Mouse (Mus musculus) bone marrow macrophage, adult 2 months (primary cell): Measurements from ENCODE around the gene Slc38a8. TPM values are rescaled to one million over a fixed set of nuclear protein-coding genes. Genes with fewer than 3 reads are reported as not detected.
A peak's percentile ranks its signal among the peaks of the same experiment; 100 is the strongest.

Experiments used
- H3K27ac ChIP-seq: 2 replicates; pipeline ENCODE4 v1.5.1; 2012; ENCODE audit warnings: low read depth, low read length; ENCODE audit not compliant: insufficient read depth
- H3K4me1 ChIP-seq: 2 replicates; pipeline ENCODE4 v1.6.1; 2012; ENCODE audit warnings: low read length; ENCODE audit not compliant: control insufficient read depth, insufficient read depth
- H3K4me3 ChIP-seq: 2 replicates; pipeline ENCODE4 v1.5.1; 2012; ENCODE audit warnings: mild to moderate bottlenecking, low read length, moderate library complexity; ENCODE audit not compliant: insufficient read depth
- CTCF ChIP-seq: IDR thresholded peaks from 2 replicates; pipeline ENCODE4 v1.5.1; 2012; ENCODE audit warnings: low read depth, mild to moderate bottlenecking, low read length, moderate library complexity
- POLR2A ChIP-seq: IDR thresholded peaks from 2 replicates; pipeline ENCODE4 v1.6.1; 2012; ENCODE audit warnings: mild to moderate bottlenecking, low read depth, low read length, borderline replicate concordance
- polyA plus RNA-seq: library from polyadenylated mRNA; stranded (reverse); fragments of >200 nt; gene quantifications from 2 replicates; pipeline ENCODE4 v1.2.4, GENCODE M21; 2012; ENCODE audit not compliant: missing spikeins, insufficient read depth, insufficient read length

The Slc38a8 gene
- polyA plus RNA-seq, 1 experiment, result not detected

GRCm38 (mm10) chr8:119496848-119497247 is 4.7 kb downstream of the Slc38a8 start:
- no peak for TF ChIP-seq POLR2A
- peak; percentile 62 for TF ChIP-seq CTCF
- Histone ChIP-seq H3K4me3 (no peak overlapping the region), H3K4me1 (no peaks in the 10 kb centered on the region), H3K27ac (no peak overlapping the region)

GRCm38 (mm10) chr8:119487093-119487492 is 14.4 kb downstream of the Slc38a8 start:
- no peaks in the 10 kb centered on the region for H3K4me1 ChIP-seq
- TF ChIP-seq CTCF (no peak), POLR2A (no peak)
- H3K27ac ChIP-seq, result no peak overlapping the region
- no peak overlapping the region for H3K4me3 ChIP-seq

GRCm38 (mm10) chr8:119484145-119484896 is 17.2 kb downstream of the Slc38a8 start:
- H3K4me1 ChIP-seq, result no peaks in the 10 kb centered on the region
- no peak for TF ChIP-seq CTCF
- TF ChIP-seq POLR2A, result no peak
- no peak overlapping the region for H3K4me3 ChIP-seq
- no peak overlapping the region for H3K27ac ChIP-seq

- H3K4me1 ChIP-seq, result no peaks in the 10 kb centered on the region
- H3K4me3 ChIP-seq, result no peak overlapping the region
- no peak for TF ChIP-seq CTCF
- no peak for TF ChIP-seq POLR2A
- H3K27ac ChIP-seq, result no peak overlapping the region
Measured at GRCm38 (mm10) chr8:119478684-119479083, 22.8 kb downstream of the Slc38a8 start.

GRCm38 (mm10) chr8:119468091-119468490 is 33.4 kb downstream of the Slc38a8 start:
- TF ChIP-seq CTCF, result no peak
- no peak for TF ChIP-seq POLR2A
- no peak overlapping the region for H3K27ac ChIP-seq
- H3K4me1 ChIP-seq, result no peaks in the 10 kb centered on the region
- no peak overlapping the region for H3K4me3 ChIP-seq

GRCm38 (mm10) chr8:119466794-119467193 is 34.7 kb downstream of the Slc38a8 start:
- no peak overlapping the region for H3K4me3 ChIP-seq
- no peak for TF ChIP-seq CTCF
- no peak for TF ChIP-seq POLR2A
- H3K4me1 ChIP-seq, result no peaks in the 10 kb centered on the region
- H3K27ac ChIP-seq, result no peak overlapping the region

- Histone ChIP-seq H3K27ac (no peak overlapping the region), H3K4me3 (no peak overlapping the region), H3K4me1 (no peaks in the 10 kb centered on the region)
- TF ChIP-seq POLR2A (no peak), CTCF (no peak)
Measured at GRCm38 (mm10) chr8:119466105-119466504, 35.4 kb downstream of the Slc38a8 start.

GRCm38 (mm10) chr8:119463709-119464108 is 37.8 kb downstream of the Slc38a8 start:
- Histone ChIP-seq H3K4me3 (no peak overlapping the region), H3K27ac (no peak overlapping the region), H3K4me1 (no peaks in the 10 kb centered on the region)
- TF ChIP-seq POLR2A (no peak), CTCF (no peak)

GRCm38 (mm10) chr8:119461356-119461755 is 40.1 kb downstream of the Slc38a8 start:
- Histone ChIP-seq H3K4me1 (no peaks in the 10 kb centered on the region), H3K27ac (no peak overlapping the region), H3K4me3 (no peak overlapping the region)
- no peak for TF ChIP-seq POLR2A
- no peak for TF ChIP-seq CTCF

GRCm38 (mm10) chr8:119459724-119460123 is 41.8 kb downstream of the Slc38a8 start:
- Histone ChIP-seq H3K4me3 (no peak overlapping the region), H3K27ac (no peak overlapping the region), H3K4me1 (no peaks in the 10 kb centered on the region)
- TF ChIP-seq CTCF (no peak), POLR2A (no peak)

- H3K4me3 ChIP-seq, result no peak overlapping the region
- H3K4me1 ChIP-seq, result no peaks in the 10 kb centered on the region
- no peak overlapping the region for H3K27ac ChIP-seq
- no peak for TF ChIP-seq POLR2A
- TF ChIP-seq CTCF, result no peak
Measured at GRCm38 (mm10) chr8:119456045-119456444, 45.5 kb downstream of the Slc38a8 start.
